Mouse (Mus musculus) v-Abl transformed pro-B cells (cell line): ENCODE data around the gene Slc15a2.

Experiments used
- in situ Hi-C, 2 experiments: fragments of 400-800 bp; cut with MboI; formaldehyde crosslinking; loops; one replicate each; pipeline ENCODE4 v1.15.1; 2025; ENCODE audit not compliant: unreplicated experiment in 2 of 2

Slc15a2 gene

GRCm38 (mm10) chr16:36771244-36771643 is 13.5 kb downstream of the Slc15a2 start:
- in situ Hi-C loops = loop anchor here in 1 of 2 experiments (5.0 kb wide), 2 partner anchors 41 to 44 kb away; no protein-coding TSS in a partner anchor

GRCm38 (mm10) chr16:36770830-36771229 is 13.9 kb downstream of the Slc15a2 start:
- in situ Hi-C loops = loop anchor here in 1 of 2 experiments (5.0 kb wide), 2 partner anchors 41 to 44 kb away; no protein-coding TSS in a partner anchor

GRCm38 (mm10) chr16:36770191-36770771 is 14.5 kb downstream of the Slc15a2 start:
- in situ Hi-C loops = loop anchor here in 1 of 2 experiments (5.0 kb wide), 2 partner anchors 42 to 43 kb away; no protein-coding TSS in a partner anchor

- in situ Hi-C loops = no loop called here
Observed at GRCm38 (mm10) chr16:36751979-36752378, 32.8 kb downstream of the Slc15a2 start.

GRCm38 (mm10) chr16:36747767-36748166 is 37.0 kb downstream of the Slc15a2 start:
- in situ Hi-C loops = no loop called here

- in situ Hi-C loops = no loop called here
Observed at GRCm38 (mm10) chr16:36747068-36747467, 37.7 kb downstream of the Slc15a2 start.

- in situ Hi-C loops = no loop called here
Observed at GRCm38 (mm10) chr16:36743580-36743979, 41.2 kb downstream of the Slc15a2 start.

GRCm38 (mm10) chr16:36739404-36739930 is 45.3 kb downstream of the Slc15a2 start:
- in situ Hi-C loops = no loop called here

GRCm38 (mm10) chr16:36735421-36735820 is 49.3 kb downstream of the Slc15a2 start:
- in situ Hi-C loops = no loop called here

GRCm38 (mm10) chr16:36733827-36734226 is 50.9 kb downstream of the Slc15a2 start:
- in situ Hi-C loops = no loop called here

- in situ Hi-C loops = no loop called here
Observed at GRCm38 (mm10) chr16:36732572-36732971, 52.2 kb downstream of the Slc15a2 start.

GRCm38 (mm10) chr16:36728959-36729358 is 55.8 kb downstream of the Slc15a2 start:
- in situ Hi-C loops = loop anchor here (5.0 to 10.0 kb wide), 4 partner anchors 43 to 278 kb away; no protein-coding TSS in a partner anchor

GRCm38 (mm10) chr16:36723880-36724443 is 60.8 kb downstream of the Slc15a2 start:
- in situ Hi-C loops = loop anchor here in 1 of 2 experiments (5.0 to 25.0 kb wide), 5 partner anchors 93 to 1363 kb away; partner anchors contain the start of gene Gsk3b

GRCm38 (mm10) chr16:36722739-36723138 is 62.0 kb downstream of the Slc15a2 start:
- in situ Hi-C loops = loop anchor here in 1 of 2 experiments (5.0 to 25.0 kb wide), 5 partner anchors 95 to 1365 kb away; partner anchors contain the start of gene Gsk3b

GRCm38 (mm10) chr16:36720194-36721055 is 64.3 kb downstream of the Slc15a2 start:
- in situ Hi-C loops = loop anchor here in 1 of 2 experiments (5.0 to 25.0 kb wide), 5 partner anchors 97 to 1367 kb away; partner anchors contain the start of gene Gsk3b

GRCm38 (mm10) chr16:36718637-36719036 is 66.1 kb downstream of the Slc15a2 start:
- in situ Hi-C loops = loop anchor here (5.0 to 25.0 kb wide), 4 partner anchors 164 to 1369 kb away; partner anchors contain the start of genes Gsk3b (in 1 of the 2) and Parp14 (in 1 of the 2)

GRCm38 (mm10) chr16:36717481-36717880 is 67.3 kb downstream of the Slc15a2 start:
- in situ Hi-C loops = loop anchor here (5.0 to 25.0 kb wide), 4 partner anchors 165 to 1370 kb away; partner anchors contain the start of genes Gsk3b (in 1 of the 2) and Parp14 (in 1 of the 2)

- in situ Hi-C loops = loop anchor here in 1 of 2 experiments (10.0 to 25.0 kb wide), 2 partner anchors 837 to 1376 kb away; partner anchors contain the start of genes Gsk3b and Parp14
Observed at GRCm38 (mm10) chr16:36711760-36712159, 73.0 kb downstream of the Slc15a2 start.

- in situ Hi-C loops = loop anchor here in 1 of 2 experiments (10.0 to 25.0 kb wide), 2 partner anchors 836 to 1377 kb away; partner anchors contain the start of genes Gsk3b and Parp14
Observed at GRCm38 (mm10) chr16:36710794-36711193, 74.0 kb downstream of the Slc15a2 start.

GRCm38 (mm10) chr16:36709405-36709804 is 75.4 kb downstream of the Slc15a2 start:
- in situ Hi-C loops = loop anchor here in 1 of 2 experiments (25.0 kb wide), 1 partner anchor 1378 kb away; the partner anchor contains the start of gene Gsk3b
